Mouse (Mus musculus): Measurements from ENCODE around the gene Enkd1. TPM values are rescaled to one million over a fixed set of nuclear protein-coding genes. Genes with fewer than 3 reads are reported as not detected.

Gene Enkd1
- polyA plus RNA-seq (2012; rRNA removed), result 30.9 and 31.2 TPM in 2 replicates

DNA sequence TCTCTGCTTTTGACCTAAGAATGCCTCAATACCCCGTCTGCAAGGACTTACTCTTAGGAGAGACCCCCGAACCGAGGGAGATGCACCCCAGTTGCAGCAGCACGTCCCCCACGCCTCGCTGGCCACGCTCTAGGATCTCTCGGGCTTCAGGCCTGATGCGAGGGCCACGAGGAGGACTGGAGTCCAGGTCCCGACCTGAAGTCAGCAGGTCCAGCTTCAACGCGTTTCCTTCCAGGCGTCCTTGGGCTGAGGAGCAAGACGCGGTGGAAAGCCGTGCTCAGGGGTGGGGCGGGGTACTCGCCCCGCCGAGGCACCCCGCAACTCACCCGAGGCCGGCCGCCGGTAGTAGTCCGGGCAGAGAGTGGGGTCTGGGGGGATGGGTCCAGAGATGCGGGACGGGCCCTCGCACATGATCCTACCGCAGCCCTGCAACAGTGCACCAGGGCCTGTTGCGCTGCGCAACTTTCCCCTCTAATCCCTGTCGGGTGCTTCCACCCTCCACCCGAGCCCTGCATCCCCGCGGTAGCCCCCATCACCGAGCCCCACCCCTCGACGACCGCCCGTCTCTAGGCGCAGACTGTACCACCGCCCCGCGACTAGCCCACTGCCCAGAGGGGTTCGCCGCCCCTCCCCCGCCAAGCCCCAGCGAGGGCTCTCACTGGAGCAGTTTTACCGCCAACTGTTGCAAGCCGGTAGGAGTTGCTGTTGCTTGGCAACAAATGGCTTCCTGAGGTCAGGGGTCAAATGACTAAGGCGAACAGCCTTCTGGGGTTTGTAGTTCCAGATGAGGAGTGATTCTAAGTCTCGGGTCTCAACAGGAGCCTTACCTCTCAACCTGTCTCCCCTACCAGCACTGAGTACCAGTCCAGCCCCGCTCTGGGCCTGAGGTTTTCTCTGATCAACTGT, at the start of gene Enkd1, which contains the start of gene 4933405L10Rik:
TSS of gene Enkd1 (minus strand) at position 713 of the 906 bp plus-strand sequence.
TSS of gene 4933405L10Rik (plus strand) at position 158 of the 906 bp plus-strand sequence.

DNA sequence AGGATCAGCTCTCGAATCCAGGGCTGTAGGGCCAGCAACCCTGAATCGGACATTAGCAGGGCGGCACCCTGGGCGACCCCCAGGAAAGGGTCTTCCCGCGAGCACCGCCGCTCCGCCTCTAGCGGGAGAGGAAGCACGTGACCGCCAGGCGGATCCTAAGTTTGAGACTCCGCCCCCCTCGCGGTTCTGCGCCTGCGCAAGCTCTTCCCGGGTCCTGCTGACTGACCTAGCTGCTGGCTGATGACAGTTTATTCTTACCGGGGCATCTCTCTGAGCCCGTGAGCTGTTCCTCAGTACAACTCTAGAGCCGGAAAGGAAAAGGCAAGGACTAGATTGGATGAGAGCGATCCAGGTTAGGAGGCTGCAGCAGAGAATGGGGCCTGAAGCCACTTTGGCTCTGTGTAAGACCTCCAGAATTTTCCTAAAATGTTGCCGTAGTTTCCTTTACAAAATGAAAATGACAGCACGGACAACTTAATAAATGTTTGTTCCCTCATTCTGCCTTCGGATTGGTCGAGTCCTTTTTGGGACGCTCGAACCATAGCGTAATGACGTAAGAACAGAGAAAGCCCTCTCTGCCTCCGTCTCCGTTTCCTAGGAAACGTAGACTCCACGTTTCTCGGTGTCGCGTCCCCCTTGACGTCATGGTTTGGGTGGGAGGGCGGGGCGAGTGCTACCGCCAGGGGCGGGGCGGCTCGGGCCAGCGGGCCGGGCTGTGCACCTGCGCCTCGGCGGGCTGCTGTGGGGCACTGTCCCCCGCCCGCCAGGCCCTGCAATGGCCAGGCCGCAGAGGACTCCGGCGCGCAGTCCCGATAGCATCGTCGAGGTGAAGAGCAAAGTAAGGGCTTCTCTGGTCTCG, 6.8 kb downstream of the Enkd1 start, which contains the start of the genes Acd and Pard6a:
TSS of gene Acd (minus strand) at position 137 of the 859 bp plus-strand sequence.
TSS of gene Pard6a (plus strand) at position 183 of the 859 bp plus-strand sequence.

GRCm38 (mm10) chr8:105685796-105686308, 22.2 kb downstream of the Enkd1 start, which contains the start of gene Carmil2:
TSS of gene Carmil2 (plus strand) at chr8:105686274.

Other genes with a start within 250 kb of the Enkd1 start
- 75.6 and 110 TPM in 2 replicates for gene Tppp3, start 236.7 kb downstream of the Enkd1 start, polyA plus RNA-seq (2012; rRNA removed)
- gene Zdhhc1, start 211.3 kb downstream of the Enkd1 start, polyA plus RNA-seq (2012; rRNA removed), result 40.0 and 48.8 TPM in 2 replicates
- 5.6 and 7.0 TPM in 2 replicates for gene Hsd11b2, start 189.5 kb downstream of the Enkd1 start, polyA plus RNA-seq (2012; rRNA removed)
- gene Atp6v0d1, start 142.2 kb downstream of the Enkd1 start, polyA plus RNA-seq (2012; rRNA removed), result 195 and 196 TPM in 2 replicates
- 26.2 and 29.3 TPM in 2 replicates for gene Ripor1, start 103.0 kb downstream of the Enkd1 start, polyA plus RNA-seq (2012; rRNA removed)
- 52.0 and 56.2 TPM in 2 replicates for gene Ctcf, start 71.6 kb downstream of the Enkd1 start, polyA plus RNA-seq (2012; rRNA removed)
- 0.29 and 0.39 TPM in 2 replicates for gene Agrp, start 70.8 kb downstream of the Enkd1 start, polyA plus RNA-seq (2012; rRNA removed)
- gene Carmil2, start 21.9 kb downstream of the Enkd1 start, polyA plus RNA-seq (2012; rRNA removed), result 14.9 and 17.0 TPM in 2 replicates
- gene Acd, start 7.1 kb downstream of the Enkd1 start, polyA plus RNA-seq (2012; rRNA removed), result 63.0 and 63.9 TPM in 2 replicates
- gene Pard6a, start 7.1 kb downstream of the Enkd1 start, polyA plus RNA-seq (2012; rRNA removed), result 39.2 and 42.0 TPM in 2 replicates
- gene 4933405L10Rik, start 555 bp downstream of the Enkd1 start, polyA plus RNA-seq (2012; rRNA removed), result 0.07 and 0.14 TPM in 2 replicates
- gene Gfod2, start 50.5 kb upstream of the Enkd1 start, polyA plus RNA-seq (2012; rRNA removed), result 51.1 and 52.5 TPM in 2 replicates
- 33.4 and 35.4 TPM in 2 replicates for gene Ranbp10, start 119.1 kb upstream of the Enkd1 start, polyA plus RNA-seq (2012; rRNA removed)
- gene Tsnaxip1, start 119.5 kb upstream of the Enkd1 start, polyA plus RNA-seq (2012; rRNA removed), result 0.51 and 0.74 TPM in 2 replicates
- 101 and 102 TPM in 2 replicates for gene Cenpt, start 145.1 kb upstream of the Enkd1 start, polyA plus RNA-seq (2012; rRNA removed)
- gene Thap11, start 146.9 kb upstream of the Enkd1 start, polyA plus RNA-seq (2012; rRNA removed), result 59.7 and 67.0 TPM in 2 replicates
- 236 and 293 TPM in 2 replicates for gene Nutf2, start 152.4 kb upstream of the Enkd1 start, polyA plus RNA-seq (2012; rRNA removed)
- gene Edc4, start 172.7 kb upstream of the Enkd1 start, polyA plus RNA-seq (2012; rRNA removed), result 76.2 and 83.8 TPM in 2 replicates
- 1.2 and 1.3 TPM in 2 replicates for gene Nrn1l, start 185.4 kb upstream of the Enkd1 start, polyA plus RNA-seq (2012; rRNA removed)
- 19.6 and 25.0 TPM in 2 replicates for gene Pskh1, start 192.2 kb upstream of the Enkd1 start, polyA plus RNA-seq (2012; rRNA removed)
- 6.8 and 7.4 TPM in 2 replicates for gene Ctrl, start 225.7 kb upstream of the Enkd1 start, polyA plus RNA-seq (2012; rRNA removed)
- 47.3 and 56.2 TPM in 2 replicates for gene Psmb10, start 230.2 kb upstream of the Enkd1 start, polyA plus RNA-seq (2012; rRNA removed)
- 2.5 and 4.5 TPM in 2 replicates for gene Lcat, start 235.2 kb upstream of the Enkd1 start, polyA plus RNA-seq (2012; rRNA removed)